Mouse (Mus musculus) heart, postnatal 0 days (tissue): ENCODE data around the gene Fam72a.

Experiments
- CTCF ChIP-seq: IDR thresholded peaks from 2 replicates; pipeline ENCODE4 v1.5.1; 2016; ENCODE audit warnings: antibody characterized with exemption, control low read depth, low read depth
- EP300 ChIP-seq: IDR thresholded peaks from 2 replicates; pipeline ENCODE4 v1.6.1; 2016; ENCODE audit warnings: antibody characterized with exemption, low read depth

DNA sequence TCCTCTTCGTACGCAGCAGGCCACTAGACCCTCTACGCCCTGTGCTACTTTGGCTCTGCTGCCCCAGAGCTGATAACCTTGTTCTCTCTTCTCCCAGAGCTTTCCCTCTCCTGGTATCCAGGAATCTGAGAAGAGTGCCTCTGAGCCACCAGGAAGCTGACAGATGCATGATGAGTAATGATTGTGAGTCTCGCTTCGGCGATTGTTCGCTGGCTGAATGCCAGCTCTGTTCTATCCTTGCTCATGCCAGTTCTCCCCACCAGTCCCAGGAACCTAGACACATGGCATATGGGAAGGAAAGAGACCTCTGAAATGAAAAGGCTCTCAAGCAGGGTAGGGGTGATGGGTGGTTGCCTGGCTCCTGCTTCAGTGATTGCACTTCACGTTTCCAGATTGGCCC lies 59.1 kb downstream of the Fam72a start:
- TF ChIP-seq CTCF (no peak), EP300 (no peak)
